Comparison of ENCODE assay signal across 11 mouse cellular contexts in the genomic region with DNA sequence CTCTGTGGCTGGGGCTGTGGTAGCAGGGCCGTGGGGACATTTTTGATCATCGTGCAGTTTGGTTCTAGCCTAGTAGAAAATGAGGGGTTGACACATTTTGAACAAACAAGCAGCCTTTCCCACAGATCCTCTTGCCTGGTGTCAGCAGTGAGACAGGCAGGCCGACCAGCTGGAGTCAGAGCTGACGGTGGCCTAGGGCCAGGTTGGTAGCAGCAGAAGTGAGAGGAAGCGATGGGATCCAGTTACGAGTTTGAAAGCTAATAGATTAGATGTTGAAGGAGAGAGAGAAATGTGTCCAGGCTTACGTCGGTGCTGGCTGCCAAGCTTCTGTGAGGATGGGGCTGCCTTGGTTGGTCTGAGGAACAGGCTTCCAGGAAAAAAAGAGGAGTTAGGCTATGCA.
DNase-seq lines count a peak whose midpoint lies in the region; ATAC-seq and TF ChIP-seq lines count a peak whose summit lies in the region.
"Had no signal": no experiment of that assay in that cellular context is flagged by ENCODE, and none has a peak within 500 bp of the region (broad histone marks: within the 10 kb centered on the region; RNA-seq: fewer than 3 reads in every experiment).

No protein-coding gene starts in this region.

- no peak overlapping the region for H3K9ac ChIP-seq in forebrain, postnatal 0 days

- 27% methylated on average over 8 of the region's 8 CpGs for WGBS in forebrain, postnatal 0 days

- no peaks in the 10 kb centered on the region; the same call in 1 of the 2 replicates for H3K4me1 ChIP-seq in forebrain, postnatal 0 days (ENCODE audit: insufficient read depth)

- peak overlapping the region; percentile 30; the same call in 1 of the 2 replicates for H3K27ac ChIP-seq in forebrain, postnatal 0 days (ENCODE audit: low read depth, low read length)

- no peak overlapping the region for H3K4me2 ChIP-seq in forebrain, postnatal 0 days (ENCODE audit: low read depth)

- no peaks in the 10 kb centered on the region for H3K27me3 ChIP-seq in forebrain, postnatal 0 days (ENCODE audit: insufficient read depth, low read length)

- H3K4me3 ChIP-seq in forebrain, postnatal 0 days (ENCODE audit: low read depth, low read length): no peak overlapping the region

- no peak for TF ChIP-seq CTCF in forebrain, postnatal 0 days (IDR thresholded peaks at IDR 0.05; ENCODE audit: low read depth)

- H3K9me3 ChIP-seq in forebrain, postnatal 0 days (ENCODE audit: low read length): no peaks in the 10 kb centered on the region

- no peaks in the 10 kb centered on the region for H3K36me3 ChIP-seq in forebrain, postnatal 0 days (ENCODE audit: insufficient read depth)

- peak; percentile 9 for DNase-seq in gastrocnemius, postnatal 10 days
- no peak for DNase-seq in gastrocnemius, postnatal 25 days
- peak; percentile 71 to 75 for DNase-seq in right cerebral cortex, postnatal 10 days (ENCODE audit: low spot score in 2 of 2)
- no peak for DNase-seq in right cerebral cortex, adult 2 months (ENCODE audit: low spot score in 2 of 2)
- peak; percentile 84 for DNase-seq in forebrain, postnatal 0 days
- DNase-seq in embryo, embryonic 11 days: no peak
- no peak for DNase-seq in spleen, postnatal 14 days (ENCODE audit: low spot score in 2 of 2)
- DNase-seq in urinary bladder, postnatal 10 days (ENCODE audit: low spot score): no peak
- DNase-seq: kidney, adult 2 months; midbrain, embryonic 14.5 days had no signal

- ATAC-seq in forebrain, postnatal 0 days: peak; percentile 92
- ATAC-seq: Patski had no signal

Comparison
In these comparisons a context has a peak if more than half of its experiments do, and no peak if none do; other contexts are left out.
1. DNase-seq: peak in gastrocnemius, postnatal 10 days (single experiment), right cerebral cortex, postnatal 10 days (2 of 2) and forebrain, postnatal 0 days (single experiment); none in gastrocnemius, postnatal 25 days (single experiment), right cerebral cortex, adult 2 months (0 of 2), embryo, embryonic 11 days (single experiment), spleen, postnatal 14 days (0 of 2) and urinary bladder, postnatal 10 days (single experiment).